Mouse (Mus musculus) heart, postnatal 0 days (tissue): Measurements from ENCODE around the gene Rsph14. TPM values are rescaled to one million over a fixed set of nuclear protein-coding genes. Genes with fewer than 3 reads are reported as not detected.

Experiments used
- ATAC-seq: fragments of 200-750 bp; cut with Nextera tagmentation; 2 replicates; pipeline ENCODE4 v1.8.0; 2017; ENCODE audit warnings: low read depth, moderate number of reproducible peaks, moderate library complexity; ENCODE audit not compliant: insufficient read depth
- DNase-seq: peaks from one replicate; pipeline ENCODE4 v3.0.0-alpha.2; 2016; ENCODE audit warnings: low spot score
- H3K27ac ChIP-seq: fragments of 300-500 bp; sonication (generic); 2 replicates; pipeline ENCODE4 v1.5.1; 2014; ENCODE audit warnings: low read depth, mild to moderate bottlenecking
- H3K27me3 ChIP-seq: fragments of 300-500 bp; sonication (generic); 2 replicates; pipeline ENCODE4 v1.6.1; 2014; ENCODE audit warnings: low read length, mixed read lengths; ENCODE audit not compliant: control insufficient read depth, insufficient read depth
- H3K36me3 ChIP-seq: fragments of 300-500 bp; sonication (generic); replicated peaks from 2 replicates; pipeline ENCODE4 v1.6.1; 2014; ENCODE audit warnings: low read length, mixed read lengths; ENCODE audit not compliant: control insufficient read depth, insufficient read depth
- H3K4me1 ChIP-seq: fragments of 300-500 bp; sonication (generic); 2 replicates; pipeline ENCODE4 v1.6.1; 2014; ENCODE audit warnings: antibody characterized with exemption; ENCODE audit not compliant: control insufficient read depth, insufficient read depth
- H3K4me2 ChIP-seq: fragments of 300-500 bp; sonication (generic); 2 replicates; pipeline ENCODE4 v1.6.1; 2014; ENCODE audit warnings: low read depth, mild to moderate bottlenecking, low read length, moderate library complexity
- H3K4me3 ChIP-seq: fragments of 300-500 bp; sonication (generic); 2 replicates; pipeline ENCODE4 v1.5.1; 2014; ENCODE audit warnings: low read depth, low read length
- H3K9ac ChIP-seq: fragments of 300-500 bp; sonication (generic); replicated peaks from 2 replicates; pipeline ENCODE4 v1.6.1; 2014; ENCODE audit warnings: low read depth, low read length, mixed read lengths
- H3K9me3 ChIP-seq: fragments of 300-500 bp; sonication (generic); replicated peaks from 2 replicates; pipeline ENCODE4 v1.6.1; 2016; ENCODE audit warnings: low read length; ENCODE audit not compliant: control insufficient read depth
- CTCF ChIP-seq: IDR thresholded peaks from 2 replicates; pipeline ENCODE4 v1.5.1; 2016; ENCODE audit warnings: antibody characterized with exemption, control low read depth, low read depth
- EP300 ChIP-seq: IDR thresholded peaks from 2 replicates; pipeline ENCODE4 v1.6.1; 2016; ENCODE audit warnings: antibody characterized with exemption, low read depth
- WGBS: fragments of 180-500 bp; shearing (Covaris S2); extraction: QIAGEN DNeasy Blood & Tissue Kit; methylation state at CpG from one replicate; pipeline ENCODE4 v1.1.7; 2014; 5-methylcytosine and 5-hydroxymethylcytosine counted together
- polyA plus RNA-seq: library from polyadenylated mRNA; unstranded; fragments of >200 nt; fragmentation: Nextera tagmentation; extraction: Ambion mirVana; gene quantifications from 2 replicates; pipeline ENCODE4 v1.2.1, GENCODE M21; 2015
- total RNA-seq: library from RNA; depleted of rRNA; stranded (reverse); fragments of >200 nt; gene quantifications from 2 replicates; pipeline ENCODE4 v1.2.3, GENCODE M21; 2014; ENCODE audit warnings: low replicate concordance

Gene Rsph14
- total and polyA plus RNA-seq, 2 experiments from 2014 or later: not detected

GRCm38 (mm10) chr10:74987698-74988470 is 44.5 kb downstream of the Rsph14 start:
- H3K9me3 ChIP-seq: no peaks in the 10 kb centered on the region
- no peak overlapping the region for H3K27ac ChIP-seq
- H3K36me3 ChIP-seq: no peaks in the 10 kb centered on the region
- H3K9ac ChIP-seq: no peak overlapping the region
- no peak overlapping the region for H3K4me3 ChIP-seq
- no peak for ATAC-seq
- WGBS: 47% methylated on average over 14 of the region's 14 CpGs
- H3K4me2 ChIP-seq: no peak overlapping the region
- TF ChIP-seq CTCF: no peak
- peaks cover 9% of the 10 kb centered on the region; the same call in 1 of the 2 replicates for H3K27me3 ChIP-seq
- 0 out of 2 replicates have a peak, but pooled peaks cover 4% of the 10 kb centered on the region for H3K4me1 ChIP-seq
- no peak for DNase-seq

- no peak for ATAC-seq
These were observed 49.2 kb downstream of the Rsph14 start for GRCm38 (mm10) chr10:74983176-74983575.

GRCm38 (mm10) chr10:74981159-74981558 is 51.2 kb downstream of the Rsph14 start:
- Histone ChIP-seq H3K4me2 (no peak overlapping the region), H3K9ac (no peak overlapping the region), H3K36me3 (no peaks in the 10 kb centered on the region), H3K4me3 (no peak overlapping the region), H3K27me3 (peaks cover 28% of the 10 kb centered on the region), H3K4me1 (no peaks in the 10 kb centered on the region), H3K9me3 (no peaks in the 10 kb centered on the region), H3K27ac (no peak overlapping the region)
- TF ChIP-seq CTCF (no peak), EP300 (no peak)
- 75% methylated on average over 12 of the region's 12 CpGs for WGBS
- DNase-seq (no peak), ATAC-seq (no peak)

More at GRCm38 (mm10) chr10:74983176-74983575, 49.2 kb downstream of the Rsph14 start:
- Histone ChIP-seq H3K4me3 (no peak overlapping the region), H3K27ac (no peak overlapping the region), H3K9ac (no peak overlapping the region), H3K4me2 (no peak overlapping the region), H3K9me3 (no peaks in the 10 kb centered on the region), H3K36me3 (no peaks in the 10 kb centered on the region), H3K4me1 (0 out of 2 replicates have a peak, but pooled peaks cover 4% of the 10 kb centered on the region), H3K27me3 (peaks cover 20% of the 10 kb centered on the region)
- 62% methylated on average over 8 of the region's 8 CpGs for WGBS
- no peak for DNase-seq
- no peak for TF ChIP-seq CTCF
- TF ChIP-seq EP300: no peak

- DNase-seq: no peak
- Histone ChIP-seq H3K4me3 (no peak overlapping the region), H3K9ac (no peak overlapping the region), H3K9me3 (no peaks in the 10 kb centered on the region), H3K27me3 (peaks cover 25% of the 10 kb centered on the region), H3K4me1 (no peaks in the 10 kb centered on the region), H3K27ac (no peak overlapping the region), H3K4me2 (no peak overlapping the region), H3K36me3 (no peaks in the 10 kb centered on the region)
- 79% methylated on average over 4 of the region's 4 CpGs for WGBS
- no peak for TF ChIP-seq EP300
- no peak for TF ChIP-seq CTCF
- ATAC-seq: no peak
These were observed 54.3 kb downstream of the Rsph14 start for GRCm38 (mm10) chr10:74978056-74978455.

- no peak for ATAC-seq
- Histone ChIP-seq H3K4me2 (no peak overlapping the region), H3K36me3 (no peaks in the 10 kb centered on the region), H3K9me3 (no peaks in the 10 kb centered on the region), H3K27me3 (peaks cover 33% of the 10 kb centered on the region), H3K4me1 (no peaks in the 10 kb centered on the region), H3K27ac (no peak overlapping the region), H3K4me3 (no peak overlapping the region), H3K9ac (no peak overlapping the region)
- WGBS: 64% methylated on average over 7 of the region's 7 CpGs
- TF ChIP-seq EP300 (no peak), CTCF (no peak)
- DNase-seq: no peak
These were observed 56.0 kb downstream of the Rsph14 start for GRCm38 (mm10) chr10:74976429-74976828.

GRCm38 (mm10) chr10:74975626-74976025 is 56.8 kb downstream of the Rsph14 start:
- no peak for TF ChIP-seq EP300
- no peak for TF ChIP-seq CTCF
- no peak for DNase-seq
- Histone ChIP-seq H3K27me3 (peaks cover 33% of the 10 kb centered on the region), H3K9ac (no peak overlapping the region), H3K9me3 (no peaks in the 10 kb centered on the region), H3K36me3 (no peaks in the 10 kb centered on the region), H3K4me3 (no peak overlapping the region), H3K27ac (no peak overlapping the region), H3K4me2 (no peak overlapping the region), H3K4me1 (no peaks in the 10 kb centered on the region)
- 64% methylated on average over 7 of the region's 7 CpGs for WGBS
- ATAC-seq: no peak
